Mouse (Mus musculus) spleen, postnatal 4 days (tissue): ENCODE results near the gene C130074G19Rik.

Source experiments
- DNase-seq, 2 experiments: peaks; one replicate each; pipeline ENCODE4 v3.0.0; 2022; ENCODE audit warnings: low spot score in 2 of 2

Gene C130074G19Rik

DNA sequence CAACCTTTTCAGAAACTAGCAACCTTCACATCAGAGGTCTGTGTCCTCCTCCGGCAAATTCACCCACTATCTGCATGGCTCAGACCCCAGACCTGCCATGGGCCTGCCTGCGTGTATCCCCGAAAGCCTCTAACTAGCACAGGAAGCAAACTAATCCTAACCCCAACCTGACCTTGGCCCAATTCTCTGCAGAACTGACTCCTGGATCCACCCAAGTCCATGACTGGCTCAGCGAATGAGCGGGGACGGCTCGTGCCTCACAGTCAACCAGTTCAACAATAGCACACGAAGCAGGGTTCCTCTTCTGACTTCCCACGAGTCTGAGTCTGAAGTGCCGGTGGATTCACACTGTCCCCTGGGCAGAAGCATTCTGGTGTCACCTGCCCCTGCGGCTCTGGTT, 9.1 kb downstream of the C130074G19Rik start:
- no peak for DNase-seq

DNA sequence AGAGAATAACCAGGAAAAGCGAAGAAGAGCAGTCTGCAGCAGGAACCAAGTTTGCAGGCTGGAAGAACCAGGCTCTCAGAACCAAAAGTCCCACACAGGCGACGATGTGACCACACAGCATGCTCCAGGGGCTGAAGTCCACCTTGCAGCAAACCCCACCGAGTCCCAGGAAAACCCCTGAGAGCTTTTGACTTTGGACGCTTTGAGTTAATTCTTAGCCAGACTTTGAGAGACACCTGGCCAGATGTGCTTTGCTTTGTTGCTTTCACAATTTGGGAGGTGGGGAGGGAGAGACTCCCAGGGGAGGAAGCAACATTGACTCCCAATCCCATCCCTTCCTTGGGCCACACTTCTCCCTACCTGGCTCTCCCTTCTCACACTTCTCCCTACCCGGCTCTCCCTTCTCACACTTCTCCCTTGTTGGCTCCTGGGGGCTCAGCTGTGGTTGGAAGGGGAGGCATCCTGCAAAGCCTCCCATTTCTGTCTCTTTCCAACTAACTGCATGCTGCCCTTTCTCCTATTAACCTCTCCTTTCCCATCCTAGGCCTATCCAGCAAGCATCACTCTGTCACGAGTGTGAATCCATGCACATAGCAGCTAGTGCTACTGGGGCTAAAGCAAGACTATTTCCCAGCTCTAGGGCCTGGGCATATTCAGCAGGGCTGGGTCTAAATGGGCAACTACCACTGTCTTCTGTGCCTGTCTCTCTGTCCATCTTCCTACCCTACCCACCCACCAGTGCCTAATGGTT, 10.8 kb downstream of the C130074G19Rik start:
- DNase-seq = no peak

DNA sequence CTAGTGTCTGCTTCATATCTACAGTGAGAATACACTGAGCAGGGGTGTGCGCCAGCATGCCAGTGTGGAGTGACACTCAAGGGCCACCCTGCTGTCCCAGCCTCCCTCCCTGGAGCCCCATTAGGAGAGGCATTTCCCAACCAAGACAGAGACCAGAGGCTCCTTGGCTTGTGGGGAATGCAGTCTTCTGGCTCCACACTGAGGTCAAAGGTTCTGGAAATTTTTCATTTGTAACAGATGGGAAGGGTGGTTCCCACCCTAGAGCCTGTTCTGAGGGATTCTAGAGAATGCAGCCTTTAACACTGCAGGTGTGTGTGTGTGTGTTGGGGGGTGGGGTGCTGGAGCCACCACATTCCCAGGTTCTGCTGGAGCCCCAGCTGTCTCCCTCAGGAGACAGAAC, 11.5 kb downstream of the C130074G19Rik start:
- no peak for DNase-seq

DNA sequence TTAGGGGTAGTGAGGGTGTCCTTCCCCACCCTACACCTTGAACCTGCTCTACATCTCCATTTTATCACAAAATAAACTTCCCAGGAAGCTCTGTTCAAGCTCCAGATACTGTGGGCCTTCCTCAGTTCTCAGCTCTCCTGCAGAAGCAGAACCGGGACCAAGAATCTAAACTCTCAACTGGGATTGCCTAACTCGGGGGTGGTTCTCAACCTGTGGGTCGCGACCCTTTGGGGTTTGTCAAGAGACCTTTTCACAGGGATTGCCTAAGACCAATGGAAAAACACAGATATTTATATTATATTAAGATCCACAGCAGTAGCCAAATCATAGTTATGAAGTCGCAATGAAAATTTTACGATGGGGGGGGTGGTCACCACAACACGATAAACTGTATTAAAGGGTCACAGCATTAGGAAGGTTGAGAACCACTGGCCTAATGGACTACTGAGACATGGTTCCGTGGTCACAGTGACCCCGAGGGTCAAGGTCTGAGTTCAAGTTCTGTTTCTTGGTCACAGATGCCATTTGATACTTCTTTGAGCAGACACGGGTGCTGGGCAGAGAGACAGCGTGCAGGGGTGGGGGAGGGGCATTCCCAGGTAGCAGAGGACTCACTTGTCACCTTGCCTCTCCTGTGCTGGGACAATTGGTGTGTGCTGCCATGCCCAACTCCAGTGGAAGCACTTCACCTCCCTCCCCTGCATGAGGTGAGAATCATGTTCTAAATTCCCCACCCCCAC, 12.2 kb downstream of the C130074G19Rik start:
- no peak for DNase-seq

DNA sequence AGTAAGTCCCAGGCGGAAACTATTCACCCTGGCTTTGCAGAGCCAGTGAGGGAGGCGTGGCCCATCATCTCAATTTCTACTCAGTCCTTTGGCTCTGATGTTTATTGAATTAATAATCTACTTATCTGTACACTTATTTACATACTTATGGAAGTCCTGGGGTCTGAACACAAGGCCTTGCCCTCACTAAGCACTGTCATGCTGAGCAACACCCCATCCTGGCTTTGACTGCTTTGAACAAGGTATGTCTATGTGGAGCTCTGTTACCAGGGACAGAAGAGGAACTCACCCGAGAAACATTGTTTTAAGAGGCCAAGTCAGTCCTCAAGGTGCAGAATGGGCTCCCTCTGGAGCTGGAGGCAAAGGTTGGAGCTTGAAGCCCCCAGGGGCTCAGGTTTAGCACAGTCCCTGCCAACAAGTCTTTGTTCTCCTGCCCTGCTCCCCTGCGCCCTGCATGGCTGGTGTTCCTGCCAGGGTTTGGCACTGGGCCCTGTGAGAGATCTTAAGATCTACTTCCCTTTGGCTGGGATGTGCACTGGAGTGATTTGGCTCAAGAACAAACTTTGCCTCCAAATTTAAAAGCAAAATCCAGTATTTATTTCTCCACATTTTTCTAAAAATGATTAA, 13.0 kb downstream of the C130074G19Rik start:
- no peak for DNase-seq

DNA sequence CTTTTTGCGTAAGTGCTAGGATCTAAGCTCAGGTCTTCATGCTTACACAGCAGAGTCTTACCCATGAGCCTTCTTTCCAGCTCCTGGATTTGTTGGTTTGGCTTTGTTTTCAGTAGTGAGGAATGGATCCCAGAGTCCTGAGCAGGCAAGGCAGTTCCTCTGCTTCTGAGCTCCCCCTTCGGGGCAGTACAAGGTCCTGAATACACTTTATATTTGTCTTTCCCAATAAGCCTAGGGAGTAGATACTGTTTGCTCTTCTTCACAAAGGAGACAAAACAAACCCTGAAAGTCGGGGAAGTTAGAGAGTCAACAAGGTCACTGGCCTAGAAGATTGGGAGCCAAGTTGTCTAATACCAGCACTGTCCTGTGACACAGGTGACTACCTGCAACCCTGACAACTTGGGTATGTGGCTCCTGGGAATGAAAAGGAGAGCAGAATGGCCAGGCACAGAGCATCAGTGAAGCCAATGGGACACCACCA, 15.3 kb downstream of the C130074G19Rik start:
- DNase-seq = no peak

DNA sequence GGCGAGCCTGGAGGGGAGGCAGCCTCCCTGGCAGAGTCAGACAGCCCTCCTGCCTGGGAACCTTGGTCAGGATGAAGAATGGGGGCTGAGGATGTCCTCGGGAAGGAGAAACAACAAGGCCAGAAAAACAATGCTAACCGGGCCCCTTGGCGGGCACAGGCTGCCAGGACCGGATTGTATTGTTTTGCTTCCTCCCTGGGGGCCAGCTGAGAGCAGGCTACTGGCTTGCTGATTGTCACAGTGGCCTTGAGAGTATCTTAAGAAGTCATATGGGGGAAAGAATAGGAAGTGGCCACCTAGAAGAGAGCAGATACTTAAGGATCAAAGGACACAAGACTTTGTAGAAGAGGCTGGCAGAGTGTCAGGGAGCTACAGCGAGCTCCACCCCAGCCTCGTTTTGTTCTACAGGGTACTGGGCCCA, 18.6 kb downstream of the C130074G19Rik start:
- DNase-seq = no peak

DNA sequence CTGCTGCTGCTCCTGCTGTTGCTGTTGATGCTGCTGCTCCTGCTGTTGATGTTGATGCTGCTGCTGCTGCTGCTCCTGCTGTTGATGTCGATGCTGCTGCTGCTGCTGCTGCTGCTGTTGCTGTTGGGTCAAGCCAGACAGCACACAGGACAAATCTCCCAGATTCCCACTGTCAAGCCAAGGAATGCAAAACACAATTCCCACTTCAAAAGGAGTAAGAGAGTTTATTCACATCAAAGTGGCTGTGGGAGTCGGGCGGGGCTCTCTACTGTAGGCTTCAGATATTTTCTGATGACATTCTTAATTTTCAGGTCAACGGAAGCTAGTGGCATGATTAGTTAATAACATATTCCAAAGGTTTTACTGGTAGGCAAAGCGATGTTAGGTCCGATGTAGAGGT, 20.4 kb downstream of the C130074G19Rik start:
- DNase-seq = no peak

DNA sequence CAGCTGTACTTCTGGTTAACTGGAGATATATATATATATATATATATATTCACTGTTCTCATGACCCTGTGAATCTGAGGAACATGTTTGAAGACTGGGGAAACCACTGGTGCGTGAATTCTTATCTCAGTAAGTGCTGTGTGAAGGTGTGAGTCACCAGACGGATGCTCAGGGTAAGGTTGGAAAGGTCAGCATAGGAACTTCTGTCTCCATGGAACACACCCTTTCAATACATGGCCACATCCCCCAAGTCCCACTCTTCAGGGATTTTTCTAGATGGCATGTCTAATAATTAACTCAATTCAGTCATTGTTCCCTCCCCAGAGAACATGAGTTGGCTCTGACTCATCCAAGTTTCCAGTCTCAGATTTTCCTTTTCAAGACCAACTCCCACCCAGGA, 21.5 kb downstream of the C130074G19Rik start:
- no peak for DNase-seq

DNA sequence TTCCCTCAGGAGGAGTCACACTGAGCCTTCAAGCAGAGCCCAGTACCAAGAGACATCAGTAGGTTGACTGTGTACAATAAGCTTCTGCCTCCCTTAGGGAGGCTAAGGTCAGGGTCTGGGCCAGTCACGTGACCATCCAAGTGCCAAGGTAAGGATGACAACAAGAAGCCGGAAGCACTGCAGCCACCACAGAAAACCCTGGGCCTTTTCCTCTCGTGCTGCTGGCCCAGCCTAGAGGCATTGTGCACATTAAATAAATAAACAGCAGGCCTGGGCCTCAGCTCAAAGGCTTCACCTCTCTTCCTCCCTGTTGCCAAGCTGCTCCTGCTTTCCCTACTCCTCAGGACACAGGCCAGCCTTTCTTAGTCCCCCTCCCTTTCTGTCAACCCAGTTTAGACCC, 22.7 kb downstream of the C130074G19Rik start:
- no peak for DNase-seq

DNA sequence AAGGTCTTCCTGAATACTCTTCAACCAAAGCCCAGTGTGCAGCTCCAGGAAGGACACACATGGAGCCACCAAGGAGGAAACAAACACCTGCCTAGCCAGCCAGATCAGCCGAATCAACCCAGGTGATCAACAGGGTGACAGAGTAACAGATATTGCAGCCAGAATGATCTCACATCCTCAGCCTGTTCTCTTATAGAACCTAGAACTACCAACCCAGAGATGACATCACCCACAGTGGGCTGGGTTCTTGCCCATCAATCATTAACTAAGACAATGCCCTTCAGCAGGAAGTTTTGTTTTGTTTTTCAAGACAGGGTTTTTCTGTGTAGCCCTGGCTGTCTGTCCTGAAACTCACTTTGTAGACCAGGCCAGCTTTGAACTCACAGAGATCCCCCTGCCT, 24.8 kb downstream of the C130074G19Rik start:
- DNase-seq = no peak

DNA sequence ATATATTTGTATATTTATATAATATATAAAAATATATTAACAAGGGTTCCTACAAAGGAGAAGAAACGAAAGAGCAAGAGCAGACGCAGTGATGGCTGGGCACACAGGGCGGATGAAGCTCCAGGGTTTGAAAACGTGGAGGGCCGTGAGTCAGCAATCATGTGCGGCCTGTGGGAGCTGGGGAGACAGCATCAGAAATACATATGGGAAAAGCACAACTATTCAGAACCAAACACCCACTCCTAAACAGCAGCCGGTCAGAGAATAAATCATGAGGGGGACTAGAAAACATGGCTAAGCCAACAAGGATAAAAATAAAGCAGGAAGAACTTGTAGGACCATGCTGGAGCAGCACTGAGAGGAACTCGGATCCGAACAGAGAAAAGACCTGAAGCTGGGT, 25.8 kb downstream of the C130074G19Rik start:
- no peak for DNase-seq

DNA sequence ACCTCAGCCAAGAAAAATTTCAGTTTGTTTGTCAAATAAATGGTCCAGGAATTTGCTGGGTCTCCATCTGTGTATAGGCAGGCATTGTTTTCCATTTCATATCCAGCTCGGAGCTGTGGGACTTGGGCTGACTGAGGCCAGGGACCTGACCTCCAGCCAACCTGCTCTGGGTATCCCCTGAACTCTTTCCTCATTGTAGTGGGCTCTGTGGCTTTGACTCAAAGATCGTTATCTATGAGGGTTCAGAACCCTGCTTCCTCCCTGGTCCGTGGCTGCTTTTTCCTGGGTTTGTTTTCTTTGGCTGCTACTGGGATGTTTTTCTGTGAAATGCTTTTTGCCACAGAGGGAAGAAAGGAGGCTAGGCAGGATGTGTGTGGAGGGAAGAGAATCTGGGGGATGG, 29.1 kb downstream of the C130074G19Rik start:
- no peak for DNase-seq

DNA sequence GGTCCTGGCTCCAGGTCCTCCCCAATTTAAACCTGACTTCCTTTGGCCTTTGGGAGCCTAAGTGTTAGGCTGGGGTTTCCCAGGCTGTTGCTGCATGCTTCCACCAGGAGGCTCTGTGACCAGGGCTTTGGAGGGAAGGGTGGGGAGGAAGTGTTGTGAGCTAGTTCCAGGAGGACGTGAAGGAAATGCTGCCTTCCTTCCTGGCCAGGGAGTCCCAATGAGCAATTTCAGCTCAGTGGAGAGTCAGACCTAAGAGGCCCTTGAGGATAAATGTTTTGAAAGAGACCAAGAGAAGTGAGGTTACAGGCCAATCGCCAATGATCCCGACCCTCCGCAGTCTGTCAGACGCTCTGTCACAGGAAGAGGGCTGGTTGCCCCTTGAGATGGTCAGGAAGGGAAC, 29.7 kb downstream of the C130074G19Rik start:
- peak; percentile 67 to 83 for DNase-seq

DNA sequence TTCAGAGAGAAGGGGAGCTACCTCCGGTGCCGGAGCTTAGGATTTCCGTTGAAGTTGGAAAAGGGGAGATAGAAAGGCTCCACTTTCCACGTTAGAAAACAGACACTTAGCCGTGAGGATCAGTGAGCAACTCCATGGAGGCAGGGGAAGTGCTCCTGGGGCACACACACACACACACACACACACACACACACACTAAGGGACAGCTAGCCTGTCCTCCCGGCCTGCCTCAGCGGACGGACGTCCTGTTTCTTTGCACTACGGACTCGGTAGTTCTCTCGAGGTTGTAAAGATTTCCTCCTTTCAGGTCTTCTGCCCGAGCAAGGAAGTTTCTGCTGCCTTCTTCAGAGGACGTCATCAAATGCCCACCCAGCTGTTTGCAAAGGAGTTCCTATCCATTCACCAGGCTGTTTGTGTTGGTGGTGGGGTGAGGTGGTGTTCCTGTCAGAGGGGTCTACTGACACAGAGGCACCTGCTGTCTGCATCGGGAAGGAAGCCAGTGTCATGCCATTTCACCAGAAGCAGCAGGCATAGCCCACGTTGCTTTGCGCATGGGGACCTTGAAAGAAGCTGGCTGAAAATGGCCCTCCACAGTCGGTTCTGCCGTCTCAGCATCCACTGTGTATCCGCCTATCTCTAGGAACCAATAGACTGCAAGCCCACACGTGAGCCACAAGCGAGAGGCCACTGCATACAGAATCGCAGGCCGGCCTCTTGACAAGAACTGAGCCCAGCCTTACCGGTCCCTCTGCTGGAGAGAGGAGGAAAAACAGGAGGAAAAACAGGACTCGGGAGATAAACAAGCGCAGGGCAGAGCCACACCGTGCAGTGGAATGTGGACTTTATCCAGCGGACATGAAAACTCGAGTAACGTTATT, 31.0 kb downstream of the C130074G19Rik start:
- peak; percentile 75 to 83 for DNase-seq

DNA sequence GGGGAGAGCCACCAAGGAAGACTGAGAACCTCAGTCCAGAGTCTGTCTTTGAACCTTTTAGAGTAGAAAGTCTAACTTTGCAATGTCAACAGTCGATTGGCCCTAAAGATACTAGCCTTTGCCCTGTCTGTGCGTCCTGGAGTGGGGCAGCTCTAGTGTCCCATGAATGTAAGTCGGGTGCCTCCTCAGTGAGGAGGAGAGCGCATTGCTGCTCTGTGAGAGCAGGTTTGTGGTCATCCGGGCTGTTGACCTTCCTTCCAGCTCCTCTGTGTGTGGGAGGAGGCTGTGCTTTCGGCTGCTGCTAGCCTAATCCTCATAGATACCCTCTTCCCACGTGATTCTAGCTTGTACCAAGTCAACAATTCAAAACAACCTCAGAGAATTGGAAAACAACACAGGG, 31.9 kb downstream of the C130074G19Rik start:
- no peak for DNase-seq

DNA sequence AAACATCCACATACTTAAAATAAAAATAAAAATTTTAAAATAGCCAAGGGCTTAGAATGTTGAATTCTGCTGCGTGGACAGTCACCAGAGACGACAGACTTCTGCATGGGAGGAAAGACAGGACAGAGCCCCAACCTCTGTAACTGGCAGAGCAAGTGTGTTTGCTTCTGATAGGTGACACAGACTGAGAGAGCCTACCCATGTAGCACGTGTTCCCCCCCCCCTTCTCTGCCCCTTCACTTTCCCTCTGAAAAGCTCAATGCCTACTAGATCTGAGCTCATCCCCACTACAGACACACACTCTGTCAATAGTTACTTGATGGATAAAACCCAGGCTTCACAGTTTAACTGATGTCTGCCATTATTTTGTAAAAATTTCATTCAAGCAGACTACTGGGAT, 36.0 kb downstream of the C130074G19Rik start:
- no peak for DNase-seq

DNA sequence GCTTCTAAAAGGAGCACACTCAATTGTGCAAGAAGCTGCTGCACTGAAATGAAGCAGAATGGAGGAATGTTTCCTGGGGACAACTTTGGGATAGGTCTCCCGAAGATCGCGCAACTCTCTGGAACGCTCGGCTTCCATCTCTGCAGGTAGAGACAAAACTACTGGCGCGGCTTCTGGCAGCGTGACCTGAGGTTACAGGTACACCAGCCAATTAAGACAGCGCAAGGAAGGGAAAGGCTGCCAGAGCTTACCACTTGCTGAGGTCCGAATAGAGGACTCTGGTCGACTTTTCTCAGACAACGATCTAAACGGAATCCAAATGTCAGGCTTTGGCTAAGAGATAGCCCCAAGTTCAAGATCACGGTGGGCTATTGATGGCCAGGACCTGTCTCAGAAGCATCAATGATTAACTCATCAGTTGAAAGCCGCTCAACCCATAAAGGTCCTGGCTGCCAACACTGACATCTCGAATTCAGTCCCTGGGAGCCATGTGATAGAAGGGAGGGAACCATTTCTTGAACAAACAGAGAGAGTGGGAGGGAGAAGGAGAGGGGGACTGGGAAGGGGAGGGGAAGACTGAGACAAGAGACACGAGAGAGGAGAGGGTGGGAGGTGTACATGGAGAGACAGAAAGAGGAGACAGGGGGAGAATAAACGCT, 36.8 kb downstream of the C130074G19Rik start, which contains the start of gene Marc2:
Gene Marc2, minus strand, starts transcription at position 360 of the 659 bp plus-strand sequence.
- peak in 1 of 2 experiments; percentile 67 for DNase-seq

DNA sequence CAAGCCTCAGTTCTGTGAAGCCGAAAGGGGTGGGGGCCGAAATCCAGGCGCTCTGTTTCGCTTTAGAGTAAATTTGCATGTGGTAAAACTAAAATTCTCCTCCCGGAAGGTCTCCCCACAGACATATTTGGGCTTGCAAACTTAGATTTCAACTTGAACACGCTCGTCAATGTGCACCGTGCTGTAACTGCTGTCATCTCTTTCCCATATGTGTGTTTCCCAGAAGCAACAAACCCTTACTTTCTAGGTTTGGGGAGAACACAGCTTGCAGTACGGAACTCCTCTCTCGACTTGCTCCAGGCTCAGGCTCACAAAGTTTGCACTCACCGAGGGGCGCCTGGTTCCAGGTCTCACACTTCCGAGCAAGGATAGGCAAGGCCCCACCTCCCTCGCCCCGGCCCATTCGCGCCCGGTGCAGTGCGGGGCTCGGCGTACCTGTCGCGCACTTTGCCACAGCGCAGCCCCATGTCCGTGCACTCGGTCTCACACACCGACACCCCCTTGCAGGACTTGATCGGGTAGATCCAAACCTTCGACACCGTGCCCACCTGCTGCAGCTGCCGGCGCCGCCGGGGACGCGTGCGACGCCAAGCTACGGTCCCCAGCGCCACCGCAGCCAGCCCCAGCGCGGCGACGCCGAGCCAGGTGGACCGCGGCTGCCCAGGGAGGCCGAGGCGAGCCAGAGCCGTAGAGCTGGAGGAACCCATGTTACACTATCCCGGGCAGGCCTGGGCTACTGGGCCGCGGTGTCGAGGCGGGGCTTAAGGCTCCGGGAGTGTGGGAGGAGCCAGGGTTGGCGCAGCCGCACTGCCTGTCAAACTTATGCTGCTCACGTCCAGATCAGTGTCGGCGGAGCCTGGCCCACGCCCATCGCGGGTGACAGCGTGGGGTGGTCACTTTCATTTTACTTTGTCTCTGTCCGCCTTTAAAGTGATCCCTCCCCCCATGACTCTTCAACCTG, 37.6 kb downstream of the C130074G19Rik start:
- DNase-seq = peak; percentile 90 to 93
